Mouse (Mus musculus) left cerebral cortex, adult 11 months (tissue): ENCODE results near the gene Usp44.

ENCODE experiments used
- DNase-seq: peaks from one replicate; pipeline ENCODE4 v3.0.0; 2022; ENCODE audit warnings: low spot score

Usp44 gene

GRCm38 (mm10) chr10:93846706-93847105 lies 15.4 kb downstream of the Usp44 start:
- DNase-seq: no peak

GRCm38 (mm10) chr10:93855126-93855525 lies 23.8 kb downstream of the Usp44 start:
- no peak for DNase-seq

- DNase-seq: no peak
These were observed 24.7 kb downstream of the Usp44 start for GRCm38 (mm10) chr10:93856095-93856494.

GRCm38 (mm10) chr10:93868401-93868800 lies 37.0 kb downstream of the Usp44 start:
- no peak for DNase-seq

GRCm38 (mm10) chr10:93868886-93869285 lies 37.5 kb downstream of the Usp44 start:
- no peak for DNase-seq

- no peak for DNase-seq
These were observed 45.4 kb downstream of the Usp44 start for GRCm38 (mm10) chr10:93876772-93877171.

GRCm38 (mm10) chr10:93878732-93879131 lies 47.4 kb downstream of the Usp44 start:
- DNase-seq: no peak

GRCm38 (mm10) chr10:93881918-93882317 lies 50.6 kb downstream of the Usp44 start:
- DNase-seq: no peak

GRCm38 (mm10) chr10:93882738-93883364 lies 51.5 kb downstream of the Usp44 start:
- no peak for DNase-seq

- no peak for DNase-seq
These were observed 54.6 kb downstream of the Usp44 start for GRCm38 (mm10) chr10:93885839-93886477.

- no peak for DNase-seq
These were observed 57.2 kb downstream of the Usp44 start for GRCm38 (mm10) chr10:93888590-93888934.

GRCm38 (mm10) chr10:93888935-93889578 lies 57.7 kb downstream of the Usp44 start:
- DNase-seq: no peak

- DNase-seq: peak; percentile 76
These were observed 58.2 kb downstream of the Usp44 start for GRCm38 (mm10) chr10:93889579-93889950.

- no peak for DNase-seq
These were observed 58.6 kb downstream of the Usp44 start for GRCm38 (mm10) chr10:93889976-93890375.

- no peak for DNase-seq
These were observed 59.2 kb downstream of the Usp44 start for GRCm38 (mm10) chr10:93890565-93890964.

GRCm38 (mm10) chr10:93891031-93891430 lies 59.7 kb downstream of the Usp44 start:
- DNase-seq: no peak

- no peak for DNase-seq
These were observed 61.2 kb downstream of the Usp44 start for GRCm38 (mm10) chr10:93892551-93892950.

- DNase-seq: no peak
These were observed 65.8 kb downstream of the Usp44 start, which contains the start of gene Metap2 for GRCm38 (mm10) chr10:93897043-93897646. Gene Metap2, minus strand, starts transcription at chr10:93897093.

GRCm38 (mm10) chr10:93899303-93899702 lies 67.9 kb downstream of the Usp44 start:
- DNase-seq: no peak

GRCm38 (mm10) chr10:93899907-93900306 lies 68.6 kb downstream of the Usp44 start:
- DNase-seq: no peak

GRCm38 (mm10) chr10:93907376-93907775 lies 76.0 kb downstream of the Usp44 start:
- DNase-seq: no peak
